Mouse (Mus musculus) cortical plate, adult 2 months (tissue): Measurements from ENCODE around the gene Ankrd33.

ENCODE experiments used
- CTCF ChIP-seq: fragments of 200-500 bp; IDR thresholded peaks from 2 replicates; pipeline ENCODE4 v1.5.1; 2011; ENCODE audit warnings: mild to moderate bottlenecking, control low read depth, low read length; ENCODE audit not compliant: insufficient read depth; ENCODE audit errors: extremely low read depth
- POLR2A ChIP-seq: fragments of 200-500 bp; IDR thresholded peaks from 2 replicates; pipeline ENCODE4 v1.6.1; 2011; ENCODE audit warnings: mild to moderate bottlenecking, low read length, control low read depth; ENCODE audit not compliant: insufficient read depth; ENCODE audit errors: extremely low read depth

DNA sequence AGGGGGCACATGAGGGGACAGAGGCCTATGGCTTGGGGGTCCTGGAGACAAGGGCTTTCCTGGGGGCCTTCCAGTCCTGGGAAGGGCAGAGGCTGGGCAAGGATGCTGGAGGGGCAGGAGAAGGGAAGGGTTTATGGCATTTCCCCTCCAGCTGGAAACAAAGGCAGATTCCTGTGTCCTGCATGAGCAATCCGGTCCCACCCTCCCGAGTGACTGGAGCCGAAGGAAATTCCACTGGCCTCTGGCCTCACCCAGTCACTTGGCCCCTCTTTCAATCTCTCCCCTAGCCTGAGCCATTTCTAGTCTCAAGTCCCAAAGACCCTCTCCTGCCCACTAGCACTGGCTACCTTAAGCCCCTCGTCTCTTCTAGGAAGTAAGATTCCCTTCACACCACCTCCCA, 7.6 kb downstream of the Ankrd33 start:
- TF ChIP-seq POLR2A (no peak), CTCF (no peak)
